Mouse (Mus musculus) limb, embryonic 14.5 days (tissue): ENCODE results near the gene Ccdc13. TPM values are rescaled to one million over a fixed set of nuclear protein-coding genes. Genes with fewer than 3 reads are reported as not detected.

Experiments used
- ATAC-seq: fragments of 200-750 bp; cut with Nextera tagmentation; 2 replicates; pipeline ENCODE4 v1.8.0; 2017; ENCODE audit warnings: low read depth, moderate number of reproducible peaks, moderate TSS enrichment; ENCODE audit not compliant: low FRiP score
- DNase-seq: peaks from one replicate; pipeline ENCODE4 v3.0.0-alpha.2; 2015; ENCODE audit warnings: low spot score
- H3K27ac ChIP-seq: fragments of 300-500 bp; sonication (generic); replicated peaks from 2 replicates; pipeline ENCODE4 v1.5.1; 2014; ENCODE audit warnings: low read depth, mild to moderate bottlenecking, low read length, moderate library complexity, mixed read lengths
- H3K27me3 ChIP-seq: fragments of 300-500 bp; sonication (generic); 2 replicates; pipeline ENCODE4 v1.6.1; 2014; ENCODE audit warnings: low read length, mixed read lengths; ENCODE audit not compliant: control insufficient read depth, insufficient read depth
- H3K36me3 ChIP-seq: fragments of 300-500 bp; sonication (generic); 2 replicates; pipeline ENCODE4 v1.6.1; 2014; ENCODE audit warnings: mild to moderate bottlenecking, low read length, moderate library complexity, mixed read lengths; ENCODE audit not compliant: control insufficient read depth, insufficient read depth
- H3K4me1 ChIP-seq: fragments of 300-500 bp; sonication (generic); 2 replicates; pipeline ENCODE4 v1.6.1; 2014; ENCODE audit warnings: antibody characterized with exemption, low read length, mixed read lengths; ENCODE audit not compliant: control insufficient read depth, insufficient read depth
- H3K4me2 ChIP-seq: fragments of 300-500 bp; sonication (generic); replicated peaks from 2 replicates; pipeline ENCODE4 v1.6.1; 2014; ENCODE audit warnings: low read depth, mild to moderate bottlenecking, low read length, moderate library complexity; ENCODE audit not compliant: severe bottlenecking
- H3K4me3 ChIP-seq: fragments of 300-500 bp; sonication (generic); replicated peaks from 2 replicates; pipeline ENCODE4 v1.5.1; 2014; ENCODE audit warnings: low read length
- H3K9ac ChIP-seq: fragments of 300-500 bp; sonication (generic); 2 replicates; pipeline ENCODE4 v1.6.1; 2014; ENCODE audit warnings: mild to moderate bottlenecking, low read depth, low read length, moderate library complexity; ENCODE audit not compliant: severe bottlenecking
- H3K9me3 ChIP-seq: fragments of 300-500 bp; sonication (generic); 2 replicates; pipeline ENCODE4 v1.6.1; 2016; ENCODE audit warnings: low read length; ENCODE audit not compliant: control insufficient read depth
- POLR2A ChIP-seq: fragments of 200-500 bp; IDR thresholded peaks from 2 replicates; pipeline ENCODE4 v1.8.0; 2012; ENCODE audit warnings: inconsistent platforms, mild to moderate bottlenecking, moderate library complexity, borderline replicate concordance; ENCODE audit not compliant: insufficient read depth, insufficient read length; ENCODE audit errors: extremely low read depth
- WGBS: fragments of 180-500 bp; shearing (Covaris S2); extraction: QIAGEN DNeasy Blood & Tissue Kit; methylation state at CpG from one replicate; pipeline ENCODE4 v1.1.7; 2014; 5-methylcytosine and 5-hydroxymethylcytosine counted together
- polyA plus RNA-seq, 2 experiments: library from polyadenylated mRNA; depleted of rRNA in 1 of 2; stranded (reverse) in 1 of 2; unstranded in 1 of 2; fragments of >200 nt; fragmentation: Nextera tagmentation in 1 of 2; extraction: Ambion mirVana in 1 of 2; gene quantifications; 2 replicates each; pipeline versions ENCODE4 v1.2.1 to v1.2.3; 2012 to 2014

Ccdc13 gene
- polyA plus RNA-seq, 2 experiments, result 0.47 to 0.58 TPM

GRCm38 (mm10) chr9:121810081-121810821 lies 29.0 kb downstream of the Ccdc13 start:
- 41% methylated on average over 15 of the region's 15 CpGs for WGBS
- Histone ChIP-seq H3K4me2 (no peak overlapping the region), H3K27me3 (no peaks in the 10 kb centered on the region), H3K4me1 (0 out of 2 replicates have a peak, but pooled peaks cover 2% of the 10 kb centered on the region), H3K27ac (no peak overlapping the region), H3K4me3 (no peak overlapping the region), H3K9me3 (no peaks in the 10 kb centered on the region), H3K9ac (no peak overlapping the region), H3K36me3 (no peaks in the 10 kb centered on the region)
- TF ChIP-seq POLR2A, result no peak
- DNase-seq, result no peak
- no peak for ATAC-seq

GRCm38 (mm10) chr9:121808511-121808910 lies 30.8 kb downstream of the Ccdc13 start:
- Histone ChIP-seq H3K4me3 (no peak overlapping the region), H3K9ac (no peak overlapping the region), H3K27me3 (no peaks in the 10 kb centered on the region), H3K27ac (no peak overlapping the region), H3K9me3 (no peaks in the 10 kb centered on the region), H3K36me3 (no peaks in the 10 kb centered on the region), H3K4me1 (0 out of 2 replicates have a peak, but pooled peaks cover 2% of the 10 kb centered on the region), H3K4me2 (no peak overlapping the region)
- no peak for DNase-seq
- TF ChIP-seq POLR2A, result no peak
- 73% methylated on average over 3 of the region's 3 CpGs for WGBS
- ATAC-seq, result no peak

DNA sequence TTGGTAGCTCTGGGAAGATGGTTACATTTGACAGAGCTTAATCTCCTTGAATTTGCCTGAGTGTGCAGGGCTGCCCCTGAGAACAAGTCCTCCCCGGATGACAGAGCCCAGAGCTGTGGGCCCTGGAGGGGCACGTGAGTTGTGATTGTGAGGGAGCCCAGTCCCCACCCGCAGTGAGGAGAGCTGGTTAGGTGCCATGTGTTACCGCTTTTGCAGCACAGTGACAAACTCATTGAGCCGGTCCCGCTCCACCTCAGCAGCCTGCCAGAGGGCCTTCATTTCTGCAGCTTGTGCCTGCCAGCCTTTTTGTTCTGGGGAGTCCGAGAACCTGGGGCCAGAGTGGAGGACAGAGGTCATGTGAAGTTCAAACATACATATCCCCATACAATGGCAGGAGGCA lies 31.3 kb downstream of the Ccdc13 start:
- ATAC-seq (no peak), DNase-seq (no peak)
- Histone ChIP-seq H3K9ac (no peak overlapping the region), H3K4me3 (no peak overlapping the region), H3K27me3 (no peaks in the 10 kb centered on the region), H3K36me3 (no peaks in the 10 kb centered on the region), H3K9me3 (no peaks in the 10 kb centered on the region), H3K4me2 (no peak overlapping the region), H3K27ac (no peak overlapping the region), H3K4me1 (0 out of 2 replicates have a peak, but pooled peaks cover 2% of the 10 kb centered on the region)
- 66% methylated on average over 7 of the region's 7 CpGs for WGBS
- TF ChIP-seq POLR2A, result no peak

GRCm38 (mm10) chr9:121807546-121807945 lies 31.7 kb downstream of the Ccdc13 start:
- Histone ChIP-seq H3K4me2 (no peak overlapping the region), H3K9me3 (no peaks in the 10 kb centered on the region), H3K4me3 (no peak overlapping the region), H3K4me1 (0 out of 2 replicates have a peak, but pooled peaks cover 2% of the 10 kb centered on the region), H3K9ac (no peak overlapping the region), H3K27ac (no peak overlapping the region), H3K27me3 (no peaks in the 10 kb centered on the region), H3K36me3 (no peaks in the 10 kb centered on the region)
- no peak for ATAC-seq
- DNase-seq, result no peak
- TF ChIP-seq POLR2A, result no peak
- WGBS, result 63% methylated on average over 1 of the region's 1 CpGs

DNA sequence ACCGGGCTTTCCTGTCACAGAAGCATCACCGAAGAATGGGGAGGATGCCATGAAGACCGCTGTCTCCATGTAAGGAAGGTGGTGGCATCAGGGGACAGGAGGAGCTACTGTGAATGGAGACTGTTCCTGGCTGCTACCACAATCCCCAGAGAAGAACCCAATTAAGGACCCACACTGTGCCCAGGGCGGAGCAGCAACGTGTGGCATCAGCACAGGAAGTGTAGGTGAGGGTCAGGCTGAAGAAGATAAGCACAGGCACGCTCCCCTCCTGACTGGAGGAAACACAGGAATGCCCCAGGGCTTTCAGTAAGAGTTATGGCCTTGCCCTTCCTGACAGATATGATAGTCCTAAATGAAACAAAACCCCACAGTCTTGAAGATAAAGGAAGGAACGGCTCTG lies 36.5 kb downstream of the Ccdc13 start:
- Histone ChIP-seq H3K36me3 (no peaks in the 10 kb centered on the region), H3K4me2 (no peak overlapping the region), H3K4me3 (no peak overlapping the region), H3K4me1 (no peaks in the 10 kb centered on the region), H3K27ac (no peak overlapping the region), H3K9ac (no peak overlapping the region), H3K27me3 (no peaks in the 10 kb centered on the region), H3K9me3 (no peaks in the 10 kb centered on the region)
- ATAC-seq (no peak), DNase-seq (no peak)
- no peak for TF ChIP-seq POLR2A
- WGBS, result 60% methylated on average over 7 of the region's 7 CpGs
